Mouse (Mus musculus): ENCODE measurements around the gene Hspa2.
"Not testable (repeated sequence)": the region's sequence is repeated elsewhere in the genome, so short reads cannot be mapped to it uniquely, and the experiment has no call there.

Hspa2 gene

GRCm38 (mm10) chr12:76435549-76435948 lies 31.6 kb downstream of the Hspa2 start:
- no peak for DNase-seq

- not testable (repeated sequence) for DNase-seq
These were observed 39.5 kb downstream of the Hspa2 start for GRCm38 (mm10) chr12:76443488-76443887.

GRCm38 (mm10) chr12:76444359-76444772 lies 40.4 kb downstream of the Hspa2 start:
- no peak for DNase-seq

- DNase-seq: no peak
These were observed 40.9 kb downstream of the Hspa2 start for GRCm38 (mm10) chr12:76444862-76445261.

- no peak for DNase-seq
These were observed 42.2 kb downstream of the Hspa2 start for GRCm38 (mm10) chr12:76446201-76446600.

GRCm38 (mm10) chr12:76448127-76448526 lies 44.2 kb downstream of the Hspa2 start:
- no peak for DNase-seq

- DNase-seq: no peak
These were observed 48.2 kb downstream of the Hspa2 start for GRCm38 (mm10) chr12:76452203-76452602.
